Mouse (Mus musculus) ES-E14 (cell line): ENCODE data around the gene S100a5. TPM values are rescaled to one million over a fixed set of nuclear protein-coding genes. Genes with fewer than 3 reads are reported as not detected.

Experiments used
- DNase-seq: peaks from one replicate; pipeline ENCODE4 v3.0.0-alpha.2; 2013; ENCODE audit warnings: low read depth, low spot score
- H3K27ac ChIP-seq: 2 replicates; pipeline ENCODE4 v1.5.1; 2012; ENCODE audit warnings: low read depth, mild to moderate bottlenecking, low read length, moderate library complexity, mixed read lengths; ENCODE audit not compliant: poor library complexity, insufficient read depth, severe bottlenecking
- H3K36me3 ChIP-seq: 2 replicates; pipeline ENCODE4 v1.6.1; 2012; ENCODE audit warnings: mild to moderate bottlenecking, low read length, moderate library complexity, mixed read lengths; ENCODE audit not compliant: control insufficient read depth, poor library complexity, insufficient read depth, severe bottlenecking
- H3K4me1 ChIP-seq, 2 experiments: fragments of 150-350 bp in 1 of 2; sonication (generic) in 1 of 2; 2 replicates each; pipeline ENCODE4 v1.6.1; 2012; ENCODE audit warnings: low read length in 2 of 2, mild to moderate bottlenecking in 1 of 2, mixed read lengths in 1 of 2; ENCODE audit not compliant: control insufficient read depth in 2 of 2, insufficient read depth in 2 of 2, poor library complexity in 1 of 2
- H3K4me3 ChIP-seq, 2 experiments: fragments of 150-350 bp in 1 of 2; sonication (generic) in 1 of 2; 2 replicates each; pipeline ENCODE4 v1.5.1; 2012; ENCODE audit warnings: low read length in 2 of 2, low read depth in 1 of 2, mild to moderate bottlenecking in 1 of 2, mixed read lengths in 1 of 2; ENCODE audit not compliant: insufficient read depth in 1 of 2, poor library complexity in 1 of 2, severe bottlenecking in 1 of 2
- H3K9ac ChIP-seq: 2 replicates; pipeline ENCODE4 v1.6.1; 2012; ENCODE audit warnings: low read depth, mild to moderate bottlenecking, low read length, mixed read lengths; ENCODE audit not compliant: poor library complexity, insufficient read depth, severe bottlenecking
- H3K9me3 ChIP-seq: fragments of 150-350 bp; sonication (generic); 2 replicates; pipeline ENCODE4 v1.6.1; 2012; ENCODE audit warnings: low read depth, mild to moderate bottlenecking, low read length; ENCODE audit not compliant: control insufficient read depth, insufficient read depth
- CHD2 ChIP-seq: IDR thresholded peaks from 2 replicates; pipeline ENCODE4 v1.6.1; 2014; ENCODE audit warnings: mild to moderate bottlenecking, low read depth, low read length, inconsistent platforms
- HCFC1 ChIP-seq: IDR thresholded peaks from 2 replicates; pipeline ENCODE4 v1.6.1; 2012; ENCODE audit warnings: low read length, inconsistent platforms, borderline replicate concordance; ENCODE audit not compliant: insufficient read depth
- MAFK ChIP-seq: IDR thresholded peaks from 2 replicates; pipeline ENCODE4 v1.6.1; 2014; ENCODE audit warnings: mild to moderate bottlenecking, low read depth, low read length, inconsistent platforms; ENCODE audit not compliant: insufficient read depth
- ZC3H11A ChIP-seq: IDR thresholded peaks from 2 replicates; pipeline ENCODE4 v1.6.1; 2012; ENCODE audit warnings: low read depth, mild to moderate bottlenecking, inconsistent platforms, low read length, borderline replicate concordance
- ZNF384 ChIP-seq: IDR thresholded peaks from 2 replicates; pipeline ENCODE4 v1.6.1; 2012; ENCODE audit warnings: low read depth, low read length, inconsistent platforms
- in situ Hi-C, 2 experiments: fragments of 600-800 bp; cut with MboI; formaldehyde crosslinking; loops; one replicate each; pipeline ENCODE4 v1.15.1; 2025; ENCODE audit warnings: low sequenced_read_pairs in 2 of 2, inconsistent platforms in 1 of 2; ENCODE audit not compliant: unreplicated experiment in 2 of 2
- total RNA-seq: library from RNA; depleted of rRNA; stranded (reverse); fragments of 300-350 nt; gene quantifications from 2 replicates; pipeline ENCODE4 v1.2.3, GENCODE M21; 2012

The S100a5 gene
- total RNA-seq, 1 experiment, result not detected

GRCm38 (mm10) chr3:90627807-90628206 is 19.5 kb downstream of the S100a5 start:
- Histone ChIP-seq H3K9ac (no peak overlapping the region), H3K4me1 (no peaks in the 10 kb centered on the region), H3K4me3 (no peak overlapping the region), H3K27ac (no peak overlapping the region), H3K36me3 (no peaks in the 10 kb centered on the region), H3K9me3 (no peaks in the 10 kb centered on the region)
- DNase-seq, result no peak
- TF ChIP-seq CHD2 (no peak), HCFC1 (no peak), ZC3H11A (no peak), ZNF384 (no peak), MAFK (no peak)
- in situ Hi-C loops, result no loop called here

GRCm38 (mm10) chr3:90629298-90629697 is 21.0 kb downstream of the S100a5 start:
- no peaks in the 10 kb centered on the region for H3K36me3 ChIP-seq

GRCm38 (mm10) chr3:90631984-90632383 is 23.7 kb downstream of the S100a5 start:
- DNase-seq, result no peak
- H3K4me1 ChIP-seq, result no peaks in the 10 kb centered on the region
- no peak overlapping the region for H3K27ac ChIP-seq
- no peak overlapping the region for H3K4me3 ChIP-seq
- H3K9ac ChIP-seq, result no peak overlapping the region
- in situ Hi-C loops, result no loop called here
- H3K36me3 ChIP-seq, result no peaks in the 10 kb centered on the region
- TF ChIP-seq CHD2, result no peak
- no peak for TF ChIP-seq ZC3H11A
- TF ChIP-seq ZNF384, result no peak
- no peak for TF ChIP-seq HCFC1
- no peak for TF ChIP-seq MAFK
- H3K9me3 ChIP-seq, result no peaks in the 10 kb centered on the region

More at GRCm38 (mm10) chr3:90629298-90629697, 21.0 kb downstream of the S100a5 start:
- no peaks in the 10 kb centered on the region for H3K4me1 ChIP-seq
- in situ Hi-C loops, result no loop called here
- no peaks in the 10 kb centered on the region for H3K9me3 ChIP-seq
- H3K27ac ChIP-seq, result no peak overlapping the region
- H3K4me3 ChIP-seq, result no peak overlapping the region
- TF ChIP-seq ZC3H11A, result no peak
- TF ChIP-seq HCFC1, result no peak
- TF ChIP-seq ZNF384, result no peak
- no peak for TF ChIP-seq CHD2
- no peak for TF ChIP-seq MAFK
- no peak overlapping the region for H3K9ac ChIP-seq
- no peak for DNase-seq

- Histone ChIP-seq H3K4me3 (no peak overlapping the region), H3K27ac (no peak overlapping the region), H3K36me3 (no peaks in the 10 kb centered on the region), H3K4me1 (no peaks in the 10 kb centered on the region), H3K9me3 (no peaks in the 10 kb centered on the region), H3K9ac (no peak overlapping the region)
- TF ChIP-seq HCFC1, result no peak
- no peak for TF ChIP-seq CHD2
- no peak for TF ChIP-seq MAFK
- TF ChIP-seq ZC3H11A, result no peak
- in situ Hi-C loops, result no loop called here
- DNase-seq, result no peak
Measured at GRCm38 (mm10) chr3:90638511-90639275, 30.4 kb downstream of the S100a5 start.
